Mouse (Mus musculus) ovary, adult 18-20 months (tissue): ENCODE results near the gene Rai14.
A peak's percentile ranks its signal among the peaks of the same experiment; 100 is the strongest.

Source experiments
- DNase-seq: peaks from one replicate; pipeline ENCODE4 v3.0.0; 2022; ENCODE audit warnings: low spot score, mixed read lengths

The Rai14 gene

GRCm38 (mm10) chr15:10720671-10721070 is 6.2 kb upstream of the Rai14 start:
- DNase-seq: no peak

GRCm38 (mm10) chr15:10720188-10720587 is 5.8 kb upstream of the Rai14 start:
- DNase-seq: no peak

GRCm38 (mm10) chr15:10719511-10719910 is 5.1 kb upstream of the Rai14 start:
- no peak for DNase-seq

GRCm38 (mm10) chr15:10718763-10719162 is 4.3 kb upstream of the Rai14 start:
- no peak for DNase-seq

- no peak for DNase-seq
Measured at GRCm38 (mm10) chr15:10717284-10717683, 2.9 kb upstream of the Rai14 start.

GRCm38 (mm10) chr15:10715966-10716365 is 1.5 kb upstream of the Rai14 start:
- no peak for DNase-seq

- peak; percentile 35 for DNase-seq
Measured at GRCm38 (mm10) chr15:10715139-10715505, 698 bp upstream of the Rai14 start.

- DNase-seq: no peak
Measured at GRCm38 (mm10) chr15:10713626-10714316, 653 bp downstream of the Rai14 start.

- DNase-seq: no peak
Measured at GRCm38 (mm10) chr15:10713181-10713625, 1.2 kb downstream of the Rai14 start.

- DNase-seq: no peak
Measured at GRCm38 (mm10) chr15:10712288-10712687, 2.1 kb downstream of the Rai14 start.

GRCm38 (mm10) chr15:10711231-10711630 is 3.2 kb downstream of the Rai14 start:
- DNase-seq: no peak

- DNase-seq: no peak
Measured at GRCm38 (mm10) chr15:10708591-10709272, 5.7 kb downstream of the Rai14 start.

GRCm38 (mm10) chr15:10707109-10707508 is 7.3 kb downstream of the Rai14 start:
- DNase-seq: no peak

GRCm38 (mm10) chr15:10706414-10706813 is 8.0 kb downstream of the Rai14 start:
- no peak for DNase-seq

GRCm38 (mm10) chr15:10705752-10706151 is 8.7 kb downstream of the Rai14 start:
- DNase-seq: no peak

GRCm38 (mm10) chr15:10704328-10704727 is 10.1 kb downstream of the Rai14 start:
- peak; percentile 77 for DNase-seq

GRCm38 (mm10) chr15:10701571-10701970 is 12.9 kb downstream of the Rai14 start:
- DNase-seq: no peak

GRCm38 (mm10) chr15:10700891-10701466 is 13.4 kb downstream of the Rai14 start:
- no peak for DNase-seq

- DNase-seq: no peak
Measured at GRCm38 (mm10) chr15:10696478-10697234, 17.8 kb downstream of the Rai14 start.

GRCm38 (mm10) chr15:10692627-10693026 is 21.8 kb downstream of the Rai14 start:
- DNase-seq: no peak

GRCm38 (mm10) chr15:10691481-10691880 is 22.9 kb downstream of the Rai14 start:
- DNase-seq: no peak

GRCm38 (mm10) chr15:10690973-10691372 is 23.5 kb downstream of the Rai14 start:
- no peak for DNase-seq

- no peak for DNase-seq
Measured at GRCm38 (mm10) chr15:10690219-10690618, 24.2 kb downstream of the Rai14 start.
